Mouse (Mus musculus) liver, embryonic 14.5 days (tissue): ENCODE measurements around the gene Kdelr1.

ENCODE experiments used
- CTCF ChIP-seq: IDR thresholded peaks from 2 replicates; pipeline ENCODE4 v1.5.1; 2016; ENCODE audit warnings: antibody characterized with exemption, low read depth, control low read depth
- EP300 ChIP-seq: IDR thresholded peaks from 2 replicates; pipeline ENCODE4 v1.6.1; 2016; ENCODE audit warnings: antibody characterized with exemption, low read depth

GRCm38 (mm10) chr7:45906622-45907021 lies 34.0 kb downstream of the Kdelr1 start:
- no peak for TF ChIP-seq CTCF
- no peak for TF ChIP-seq EP300
